Mouse (Mus musculus): ENCODE data around the gene 2010106E10Rik. TPM values are rescaled to one million over a fixed set of nuclear protein-coding genes. Genes with fewer than 3 reads are reported as not detected.

Gene 2010106E10Rik
- polyA plus RNA-seq (2014; fragmentation: Nextera tagmentation; extraction: Ambion mirVana), result not detected in 2 replicates

- no peak within 1 kb of the TSS for H3K4me3 ChIP-seq (ENCODE audit: low read depth, low read length)
- H3K4me2 ChIP-seq (ENCODE audit: low read depth, low read length), result no peak within 1 kb of the TSS
- no peak within 1 kb of the TSS for H3K27ac ChIP-seq (replicated peaks; ENCODE audit: low read depth, low read length)
- ATAC-seq (ENCODE audit: low read depth) (no peak), DNase-seq (ENCODE audit: low spot score) (no peak)
- H3K9me3 ChIP-seq (ENCODE audit: control insufficient read depth, low read length), result no peaks in the 10 kb centered on the region
- no peaks in the 10 kb centered on the region for H3K4me1 ChIP-seq (ENCODE audit: control insufficient read depth, insufficient read depth, low read length)
- H3K9ac ChIP-seq (ENCODE audit: low read depth, low read length), result no peak within 1 kb of the TSS
- no peaks in the 10 kb centered on the region for H3K27me3 ChIP-seq (replicated peaks; ENCODE audit: control insufficient read depth, insufficient read depth, low read length)
- 75% methylated on average over 1 of the region's 1 CpGs for WGBS
- no peaks in the 10 kb centered on the region for H3K36me3 ChIP-seq (ENCODE audit: control insufficient read depth, insufficient read depth, low read length)
Measured at GRCm38 (mm10) chrX:112494974-112495373, at the start of gene 2010106E10Rik. Gene 2010106E10Rik, plus strand, starts transcription at chrX:112495274.

DNA sequence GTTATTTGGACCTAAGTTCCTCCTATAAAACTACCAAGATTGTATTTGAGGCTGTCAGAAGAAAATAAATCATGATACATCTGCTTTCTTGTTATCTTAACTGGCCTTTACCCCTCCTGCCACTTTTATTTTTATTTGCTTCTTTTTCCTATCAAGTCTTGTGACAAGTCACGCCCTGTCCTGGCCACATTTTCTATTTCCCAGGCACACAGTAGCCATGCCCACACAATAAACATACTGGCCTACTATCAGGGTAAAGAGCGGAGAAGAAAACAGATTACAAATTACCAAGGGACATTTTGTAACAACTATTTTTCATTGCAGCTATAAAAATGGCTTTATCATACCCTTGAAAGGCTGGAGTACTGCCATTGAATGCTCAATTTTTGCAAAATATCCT lies 10.6 kb downstream of the 2010106E10Rik start:
- Histone ChIP-seq H3K36me3 (ENCODE audit: control insufficient read depth, insufficient read depth, low read length) (no peaks in the 10 kb centered on the region), H3K27ac (replicated peaks; ENCODE audit: low read depth, low read length) (no peak overlapping the region), H3K9me3 (ENCODE audit: control insufficient read depth, low read length) (no peaks in the 10 kb centered on the region), H3K9ac (ENCODE audit: low read depth, low read length) (no peak overlapping the region), H3K4me2 (ENCODE audit: low read depth, low read length) (no peak overlapping the region), H3K4me1 (ENCODE audit: control insufficient read depth, insufficient read depth, low read length) (no peaks in the 10 kb centered on the region), H3K4me3 (ENCODE audit: low read depth, low read length) (no peak overlapping the region), H3K27me3 (replicated peaks; ENCODE audit: control insufficient read depth, insufficient read depth, low read length) (no peaks in the 10 kb centered on the region)
- ATAC-seq (ENCODE audit: low read depth) (no peak), DNase-seq (ENCODE audit: low spot score) (no peak)
- WGBS, result 73% methylated on average over 2 of the region's 2 CpGs

- H3K4me1 ChIP-seq (ENCODE audit: control insufficient read depth, insufficient read depth, low read length), result no peaks in the 10 kb centered on the region
- no peak overlapping the region for H3K4me2 ChIP-seq (ENCODE audit: low read depth, low read length)
- DNase-seq (ENCODE audit: low spot score), result peak; percentile 41
- WGBS, result 83% methylated on average over 1 of the region's 1 CpGs
- H3K27me3 ChIP-seq (replicated peaks; ENCODE audit: control insufficient read depth, insufficient read depth, low read length), result no peaks in the 10 kb centered on the region
- no peaks in the 10 kb centered on the region for H3K36me3 ChIP-seq (ENCODE audit: control insufficient read depth, insufficient read depth, low read length)
- no peak overlapping the region for H3K9ac ChIP-seq (ENCODE audit: low read depth, low read length)
- ATAC-seq (ENCODE audit: low read depth), result 0 out of 2 replicates have a peak, but pooled peaks have one; percentile 26
- no peak overlapping the region for H3K27ac ChIP-seq (replicated peaks; ENCODE audit: low read depth, low read length)
- H3K4me3 ChIP-seq (ENCODE audit: low read depth, low read length), result no peak overlapping the region
- no peaks in the 10 kb centered on the region for H3K9me3 ChIP-seq (ENCODE audit: control insufficient read depth, low read length)
Measured at GRCm38 (mm10) chrX:112524755-112525154, 29.7 kb downstream of the 2010106E10Rik start.

- H3K9me3 ChIP-seq (ENCODE audit: control insufficient read depth, low read length), result no peaks in the 10 kb centered on the region
- no peak overlapping the region for H3K27ac ChIP-seq (replicated peaks; ENCODE audit: low read depth, low read length)
- H3K27me3 ChIP-seq (replicated peaks; ENCODE audit: control insufficient read depth, insufficient read depth, low read length), result no peaks in the 10 kb centered on the region
- no peak for DNase-seq (ENCODE audit: low spot score)
- ATAC-seq (ENCODE audit: low read depth), result no peak
- no peaks in the 10 kb centered on the region for H3K36me3 ChIP-seq (ENCODE audit: control insufficient read depth, insufficient read depth, low read length)
- WGBS, result 31% methylated on average over 1 of the region's 1 CpGs
- no peak overlapping the region for H3K4me3 ChIP-seq (ENCODE audit: low read depth, low read length)
- H3K9ac ChIP-seq (ENCODE audit: low read depth, low read length), result no peak overlapping the region
- H3K4me2 ChIP-seq (ENCODE audit: low read depth, low read length), result no peak overlapping the region
- H3K4me1 ChIP-seq (ENCODE audit: control insufficient read depth, insufficient read depth, low read length), result no peaks in the 10 kb centered on the region
Measured at GRCm38 (mm10) chrX:112543115-112543514, 48.0 kb downstream of the 2010106E10Rik start.

GRCm38 (mm10) chrX:112567716-112568115 lies 72.6 kb downstream of the 2010106E10Rik start:
- H3K9me3 ChIP-seq (ENCODE audit: control insufficient read depth, low read length), result no peaks in the 10 kb centered on the region
- H3K27ac ChIP-seq (replicated peaks; ENCODE audit: low read depth, low read length), result no peak overlapping the region
- no peak overlapping the region for H3K9ac ChIP-seq (ENCODE audit: low read depth, low read length)
- ATAC-seq (ENCODE audit: low read depth) (no peak), DNase-seq (ENCODE audit: low spot score) (no peak)
- H3K4me3 ChIP-seq (ENCODE audit: low read depth, low read length), result no peak overlapping the region
- no peaks in the 10 kb centered on the region for H3K4me1 ChIP-seq (ENCODE audit: control insufficient read depth, insufficient read depth, low read length)
- no peak overlapping the region for H3K4me2 ChIP-seq (ENCODE audit: low read depth, low read length)
- no peaks in the 10 kb centered on the region for H3K27me3 ChIP-seq (replicated peaks; ENCODE audit: control insufficient read depth, insufficient read depth, low read length)
- H3K36me3 ChIP-seq (ENCODE audit: control insufficient read depth, insufficient read depth, low read length), result no peaks in the 10 kb centered on the region
- WGBS, result 74% methylated on average over 2 of the region's 2 CpGs

DNA sequence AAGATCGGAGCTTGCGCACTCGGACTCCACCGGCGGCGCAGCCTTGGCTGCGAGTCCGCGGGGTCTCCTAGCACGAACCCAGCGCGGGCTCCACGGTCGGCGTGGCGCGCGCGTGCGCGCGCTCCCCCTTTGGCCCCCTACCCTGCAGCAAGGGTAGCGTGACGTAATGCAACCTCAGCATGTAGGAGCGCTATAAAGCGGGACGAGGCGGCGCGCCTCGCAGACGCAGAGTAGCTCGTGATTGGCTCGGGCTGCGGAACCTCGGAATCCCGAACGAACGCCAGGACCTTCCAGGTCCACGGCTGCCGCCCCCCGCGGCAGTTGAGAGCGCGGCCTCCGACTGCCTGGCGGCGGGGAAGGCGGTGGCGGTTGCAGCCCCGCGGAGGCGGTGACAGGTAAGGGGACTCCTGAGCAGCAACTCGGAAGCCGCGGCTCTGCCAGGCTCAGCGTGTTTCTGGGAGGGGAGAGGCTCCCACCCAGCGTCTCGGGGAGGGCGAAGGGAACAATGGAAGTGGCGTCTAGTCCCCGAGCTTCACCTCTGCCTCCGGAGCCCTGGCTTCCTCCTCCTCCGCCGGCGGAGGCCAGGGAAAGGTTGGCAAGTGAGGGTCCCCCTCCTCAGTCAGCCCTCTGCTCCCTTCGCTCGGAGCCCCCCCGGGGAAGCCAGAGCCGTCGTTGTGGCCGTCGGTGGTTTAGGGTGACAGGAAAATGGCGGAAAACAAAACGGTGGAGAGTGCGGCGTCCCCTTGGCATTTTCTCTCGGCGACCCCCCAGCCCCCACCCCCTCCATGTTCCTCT lies 105.6 kb downstream of the 2010106E10Rik start, which contains the start of gene Zfp711:
TSS of gene Zfp711 (plus strand) at position 16 of the 795 bp plus-strand sequence.
- Histone ChIP-seq H3K27me3 (replicated peaks; ENCODE audit: control insufficient read depth, insufficient read depth, low read length) (no peaks in the 10 kb centered on the region), H3K4me3 (ENCODE audit: low read depth, low read length) (peak within 1 kb of the TSS; percentile 60), H3K9me3 (ENCODE audit: control insufficient read depth, low read length) (no peaks in the 10 kb centered on the region), H3K4me2 (ENCODE audit: low read depth, low read length) (peak within 1 kb of the TSS; percentile 52), H3K9ac (ENCODE audit: low read depth, low read length) (peak within 1 kb of the TSS; percentile 75), H3K27ac (replicated peaks; ENCODE audit: low read depth, low read length) (peak within 1 kb of the TSS; percentile 75), H3K36me3 (ENCODE audit: control insufficient read depth, insufficient read depth, low read length) (no peaks in the 10 kb centered on the region), H3K4me1 (ENCODE audit: control insufficient read depth, insufficient read depth, low read length) (no peaks in the 10 kb centered on the region)
- ATAC-seq (ENCODE audit: low read depth) (peak; percentile 98), DNase-seq (ENCODE audit: low spot score) (peak; percentile 95)
- 20% methylated on average over 18 of the region's 79 CpGs for WGBS

DNA sequence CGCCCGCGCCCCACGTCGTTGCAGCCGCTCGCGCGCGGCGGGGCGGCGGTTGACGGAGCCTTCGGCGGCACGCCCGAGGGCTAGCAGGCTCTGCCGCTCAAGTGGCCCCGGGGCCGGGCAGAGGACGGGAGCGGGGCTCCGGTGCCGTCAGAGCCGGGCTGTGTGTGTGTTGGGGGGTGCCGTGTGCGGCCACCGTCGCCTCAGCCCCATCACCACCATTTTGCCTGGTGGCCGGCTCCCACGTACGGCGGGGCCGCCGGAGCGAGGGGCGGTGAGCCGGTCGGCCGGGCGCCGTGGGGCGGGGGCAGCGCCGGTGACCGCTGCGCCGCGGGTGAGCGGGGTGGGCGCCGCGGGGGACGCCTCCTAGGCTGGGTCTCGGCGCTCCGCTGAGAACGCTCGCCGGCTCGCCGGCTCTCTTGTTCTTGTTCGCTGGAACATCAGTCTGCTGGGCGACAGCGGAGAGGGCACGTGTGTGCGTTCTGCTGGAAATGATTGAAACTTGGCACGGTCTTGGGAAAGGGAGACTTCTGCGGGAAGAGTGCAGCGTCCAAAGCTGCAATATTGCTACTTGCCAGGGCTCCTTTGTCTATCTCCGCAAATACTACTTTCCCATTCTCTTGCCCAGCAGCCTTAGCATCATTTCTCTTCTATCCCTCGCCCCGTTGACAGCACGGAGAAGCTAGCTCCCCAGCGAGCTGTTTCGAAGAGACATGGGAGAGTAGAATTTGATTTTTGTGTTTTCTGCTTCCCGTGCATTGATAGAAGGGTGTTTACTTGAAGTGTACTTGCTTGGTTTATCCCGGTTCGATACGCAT lies 106.4 kb downstream of the 2010106E10Rik start:
- 16% methylated on average over 30 of the region's 81 CpGs for WGBS
- no peaks in the 10 kb centered on the region for H3K9me3 ChIP-seq (ENCODE audit: control insufficient read depth, low read length)
- H3K36me3 ChIP-seq (ENCODE audit: control insufficient read depth, insufficient read depth, low read length), result no peaks in the 10 kb centered on the region
- H3K27me3 ChIP-seq (replicated peaks; ENCODE audit: control insufficient read depth, insufficient read depth, low read length), result no peaks in the 10 kb centered on the region
- H3K4me1 ChIP-seq (ENCODE audit: control insufficient read depth, insufficient read depth, low read length), result no peaks in the 10 kb centered on the region
- H3K9ac ChIP-seq (ENCODE audit: low read depth, low read length), result peak overlapping the region; percentile 75
- peak overlapping the region; percentile 60 for H3K4me3 ChIP-seq (ENCODE audit: low read depth, low read length)
- H3K4me2 ChIP-seq (ENCODE audit: low read depth, low read length), result peak overlapping the region; percentile 52
- ATAC-seq (ENCODE audit: low read depth) (peak; percentile 51), DNase-seq (ENCODE audit: low spot score) (peak; percentile 54)
- H3K27ac ChIP-seq (replicated peaks; ENCODE audit: low read depth, low read length), result peak overlapping the region; percentile 75
